Mouse (Mus musculus) bone marrow macrophage, adult 2 months (primary cell): Measurements from ENCODE around the gene Pds5b. TPM values are rescaled to one million over a fixed set of nuclear protein-coding genes. Genes with fewer than 3 reads are reported as not detected.
"Not testable (repeated sequence)": the region's sequence is repeated elsewhere in the genome, so short reads cannot be mapped to it uniquely, and the experiment has no call there.

Experiments
- H3K27ac ChIP-seq: 2 replicates; pipeline ENCODE4 v1.5.1; 2012; ENCODE audit warnings: low read depth, low read length; ENCODE audit not compliant: insufficient read depth
- H3K4me1 ChIP-seq: 2 replicates; pipeline ENCODE4 v1.6.1; 2012; ENCODE audit warnings: low read length; ENCODE audit not compliant: control insufficient read depth, insufficient read depth
- H3K4me3 ChIP-seq: 2 replicates; pipeline ENCODE4 v1.5.1; 2012; ENCODE audit warnings: mild to moderate bottlenecking, low read length, moderate library complexity; ENCODE audit not compliant: insufficient read depth
- CTCF ChIP-seq: IDR thresholded peaks from 2 replicates; pipeline ENCODE4 v1.5.1; 2012; ENCODE audit warnings: low read depth, mild to moderate bottlenecking, low read length, moderate library complexity
- POLR2A ChIP-seq: IDR thresholded peaks from 2 replicates; pipeline ENCODE4 v1.6.1; 2012; ENCODE audit warnings: mild to moderate bottlenecking, low read depth, low read length, borderline replicate concordance
- polyA plus RNA-seq: library from polyadenylated mRNA; stranded (reverse); fragments of >200 nt; gene quantifications from 2 replicates; pipeline ENCODE4 v1.2.4, GENCODE M21; 2012; ENCODE audit not compliant: missing spikeins, insufficient read depth, insufficient read length

Gene Pds5b
- 15.6 and 18.4 TPM in 2 replicates for polyA plus RNA-seq

DNA sequence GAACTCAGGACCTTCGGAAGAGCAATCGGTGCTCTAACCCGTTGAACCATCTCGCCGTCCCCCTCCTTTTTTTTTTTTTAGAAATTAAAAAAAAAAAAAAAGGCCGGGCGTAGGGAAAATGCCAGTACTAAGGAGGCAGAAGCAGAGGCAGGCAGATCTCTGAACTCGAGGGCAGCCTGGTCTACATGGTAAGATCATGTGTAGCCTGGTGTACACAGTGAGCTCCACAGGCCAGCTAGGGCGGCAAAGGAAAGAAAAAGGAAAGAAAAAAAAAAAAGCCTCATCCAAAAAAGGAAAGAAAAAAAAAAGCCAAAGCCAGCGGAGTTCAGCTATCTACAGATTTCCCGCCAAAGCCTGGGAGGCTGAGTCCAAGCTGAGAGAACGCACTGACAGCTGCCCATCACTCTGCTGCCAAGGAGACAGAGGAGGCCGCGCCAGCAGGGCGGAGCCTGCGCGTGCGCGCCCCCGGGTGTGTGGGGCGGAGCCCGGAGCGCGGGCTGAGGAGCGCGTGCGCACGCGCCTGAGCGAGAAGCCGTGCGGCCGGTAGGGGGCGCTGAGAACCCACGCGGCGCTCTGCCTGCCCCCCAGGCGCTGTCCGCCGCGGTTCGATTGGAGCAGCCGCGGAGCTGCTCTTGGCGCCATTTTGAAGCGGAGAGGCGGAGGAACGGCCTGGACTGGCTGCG, at the start of gene Pds5b:
Pds5b (plus strand) TSS at position 587 of the 683 bp plus-strand sequence.
- peak within 1 kb of the TSS; percentile 40; the same call in 1 of the 2 replicates for H3K27ac ChIP-seq
- TF ChIP-seq CTCF (peak; percentile 26; the same call in 1 of the 2 replicates), POLR2A (no peak)
- peaks cover 4% of the 10 kb centered on the region for H3K4me1 ChIP-seq
- H3K4me3 ChIP-seq: peak within 1 kb of the TSS; percentile 77

DNA sequence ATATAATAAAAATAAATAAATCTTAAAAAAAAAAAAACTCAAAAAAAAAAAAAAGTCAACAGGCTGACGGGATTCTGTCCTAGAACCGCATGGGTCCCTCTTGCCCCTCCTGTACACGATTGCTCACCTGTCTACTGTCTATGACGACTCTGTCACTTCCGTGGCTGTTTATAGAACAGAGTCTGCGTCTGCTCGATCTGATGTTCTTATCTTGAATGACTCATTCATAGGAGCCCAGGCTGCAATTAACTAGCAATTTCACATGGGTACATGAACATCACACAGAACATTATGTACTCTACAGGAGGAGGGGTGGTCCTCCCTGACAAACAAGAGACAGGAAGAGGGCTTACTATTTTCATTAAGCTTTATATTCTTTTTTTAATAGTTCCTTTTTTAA, 48.0 kb upstream of the Pds5b start:
- no peak overlapping the region for H3K4me3 ChIP-seq
- peaks cover 19% of the 10 kb centered on the region for H3K4me1 ChIP-seq
- H3K27ac ChIP-seq: no peak overlapping the region
- TF ChIP-seq POLR2A (no peak), CTCF (no peak)

DNA sequence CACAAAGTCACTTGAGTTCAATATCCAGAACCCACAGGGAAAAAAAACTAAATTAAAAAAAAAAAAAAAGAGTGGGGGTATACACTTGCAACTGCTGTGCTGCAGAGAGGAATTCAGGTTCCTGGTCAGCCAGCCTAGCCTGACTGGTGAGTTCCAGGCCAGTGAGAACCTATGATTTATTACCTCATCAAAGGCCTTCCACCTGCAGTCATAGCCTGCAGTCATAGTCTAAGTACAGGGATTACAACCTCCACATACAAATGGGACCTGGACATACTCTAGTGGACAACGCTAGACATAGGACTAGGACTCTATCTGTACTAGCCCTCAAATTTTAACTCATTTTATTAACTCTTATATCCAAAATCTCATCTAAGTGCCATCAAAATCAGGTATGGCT, 44.3 kb upstream of the Pds5b start:
- Histone ChIP-seq H3K4me1 (no peaks in the 10 kb centered on the region; the same call in 1 of the 2 replicates), H3K27ac (no peak overlapping the region)
- no peak for TF ChIP-seq CTCF
- TF ChIP-seq POLR2A: no peak

DNA sequence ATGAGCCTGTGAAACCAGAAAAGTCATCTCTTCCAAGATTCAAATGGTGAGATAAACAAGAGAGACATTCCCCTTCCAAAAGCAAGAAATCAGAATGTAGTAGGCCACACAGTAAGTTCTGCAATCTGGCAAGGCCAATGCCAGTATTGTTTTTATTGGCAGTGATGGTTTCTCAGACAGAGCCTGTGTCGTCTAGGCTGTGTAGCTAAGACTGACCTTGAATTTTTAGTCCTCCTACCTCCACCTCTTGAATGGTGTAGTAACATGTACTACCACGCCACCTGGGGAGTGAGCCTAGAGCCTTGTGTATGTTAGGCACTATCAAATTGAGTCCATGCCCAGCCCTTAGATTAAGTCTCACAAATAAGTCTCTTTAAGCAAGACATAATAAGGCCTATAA, 43.8 kb upstream of the Pds5b start:
- Histone ChIP-seq H3K4me3 (no peak overlapping the region), H3K4me1 (no peaks in the 10 kb centered on the region), H3K27ac (no peak overlapping the region)
- no peak for TF ChIP-seq POLR2A
- no peak for TF ChIP-seq CTCF

More for the DNA sequence above, 44.3 kb upstream of the Pds5b start:
- H3K4me3 ChIP-seq: no peak overlapping the region

DNA sequence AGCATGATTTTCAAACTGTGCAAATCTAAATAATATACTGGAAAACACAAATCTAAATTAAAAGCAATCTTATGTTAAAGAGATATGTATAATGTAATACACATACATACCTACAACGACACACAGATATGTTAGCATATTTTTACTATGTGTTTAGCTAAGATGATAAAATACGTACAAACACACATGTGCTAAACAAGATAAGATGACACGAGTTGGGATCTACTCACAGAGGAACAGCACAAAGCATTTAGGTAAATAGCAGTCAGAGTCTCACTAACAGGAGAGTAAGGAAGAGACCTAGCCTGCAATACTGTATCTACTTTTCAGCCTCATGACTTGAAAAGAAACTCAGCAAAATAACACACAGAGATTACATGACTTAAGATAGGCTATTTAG, 32.1 kb upstream of the Pds5b start:
- Histone ChIP-seq H3K4me3 (no peak overlapping the region), H3K4me1 (no peaks in the 10 kb centered on the region), H3K27ac (no peak overlapping the region)
- TF ChIP-seq POLR2A (no peak), CTCF (no peak)

DNA sequence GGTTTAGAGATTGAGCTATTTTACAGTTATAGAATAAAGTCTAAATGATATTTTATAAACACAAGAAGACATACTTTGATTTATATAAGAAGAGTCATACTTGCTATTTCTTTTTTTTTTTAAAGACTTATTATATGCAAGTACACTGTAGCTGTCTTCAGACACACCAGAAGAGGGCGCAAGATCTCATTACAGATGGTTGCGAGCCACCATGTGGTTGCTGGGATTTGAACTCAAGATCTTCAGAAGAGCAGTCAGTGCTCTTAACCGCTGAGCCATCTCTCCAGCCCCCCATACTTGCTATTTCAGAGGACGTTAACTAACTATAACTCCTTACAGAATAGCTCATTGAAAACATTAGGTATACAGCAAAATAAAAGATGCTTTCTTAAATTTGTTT, 30.1 kb upstream of the Pds5b start:
- not testable (repeated sequence) for H3K27ac ChIP-seq, H3K4me1 ChIP-seq, H3K4me3 ChIP-seq

DNA sequence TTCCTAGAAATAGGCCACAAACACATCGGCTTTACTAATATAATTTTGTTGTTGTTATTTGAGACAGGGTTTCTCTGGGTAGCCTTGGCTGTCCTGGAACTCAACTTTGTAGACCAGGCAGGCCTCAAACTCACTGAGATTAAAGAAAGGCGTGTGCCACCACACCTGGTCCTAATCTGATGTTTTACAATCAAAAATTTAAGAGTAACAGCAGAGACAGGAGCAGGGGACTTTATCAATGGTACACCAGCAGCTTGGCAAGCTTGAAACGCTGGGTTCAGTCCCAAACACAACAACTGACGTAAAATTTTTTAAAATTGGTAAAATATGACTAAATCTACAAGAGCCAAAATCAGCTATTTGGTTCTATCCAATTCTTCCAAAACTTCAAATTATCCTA, 28.6 kb upstream of the Pds5b start:
- Histone ChIP-seq H3K27ac (no peak overlapping the region), H3K4me3 (no peak overlapping the region), H3K4me1 (no peaks in the 10 kb centered on the region)
- TF ChIP-seq POLR2A (no peak), CTCF (no peak)

DNA sequence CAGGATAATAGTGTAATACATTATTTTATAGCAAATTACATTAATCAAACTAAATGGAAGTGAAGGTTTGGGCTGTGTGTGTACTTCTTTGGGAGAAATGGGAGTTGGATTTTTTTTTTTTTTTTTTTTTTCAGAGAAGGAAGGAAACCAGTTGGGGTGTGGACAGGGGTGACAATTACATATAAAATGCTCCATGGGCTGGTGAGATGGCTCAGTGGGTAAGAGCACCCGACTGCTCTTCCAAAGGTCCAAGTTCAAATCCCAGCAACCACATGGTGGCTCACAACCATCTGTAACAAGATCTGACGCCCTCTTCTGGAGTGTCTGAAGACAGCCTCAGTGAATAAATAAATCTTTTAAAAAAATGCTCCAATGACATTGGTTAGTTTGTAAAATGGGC, 21.0 kb upstream of the Pds5b start:
- 0 out of 2 replicates have a peak, but pooled peaks cover 2% of the 10 kb centered on the region for H3K4me1 ChIP-seq
- H3K4me3 ChIP-seq: no peak overlapping the region
- H3K27ac ChIP-seq: no peak overlapping the region
- TF ChIP-seq POLR2A (no peak), CTCF (no peak)

DNA sequence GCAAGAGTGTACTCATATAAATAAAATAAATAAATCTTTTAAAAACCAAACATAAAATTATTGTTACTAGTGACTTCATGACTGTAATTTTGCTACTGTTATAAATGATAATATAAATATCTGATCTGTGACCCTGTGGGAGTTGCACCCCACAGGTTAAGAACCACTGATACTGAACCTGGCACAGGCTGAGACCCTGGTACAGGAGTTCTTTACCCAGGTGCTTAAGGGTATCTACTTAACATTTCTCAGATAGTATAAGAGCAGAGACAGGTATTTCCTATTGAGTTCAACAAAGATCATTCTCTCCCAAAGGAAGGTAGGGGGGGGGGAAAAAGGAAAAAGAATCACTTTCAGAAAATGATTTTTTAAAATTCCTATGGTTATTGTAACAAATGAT, 19.0 kb upstream of the Pds5b start:
- TF ChIP-seq POLR2A (no peak), CTCF (no peak)
- no peak overlapping the region for H3K4me3 ChIP-seq

DNA sequence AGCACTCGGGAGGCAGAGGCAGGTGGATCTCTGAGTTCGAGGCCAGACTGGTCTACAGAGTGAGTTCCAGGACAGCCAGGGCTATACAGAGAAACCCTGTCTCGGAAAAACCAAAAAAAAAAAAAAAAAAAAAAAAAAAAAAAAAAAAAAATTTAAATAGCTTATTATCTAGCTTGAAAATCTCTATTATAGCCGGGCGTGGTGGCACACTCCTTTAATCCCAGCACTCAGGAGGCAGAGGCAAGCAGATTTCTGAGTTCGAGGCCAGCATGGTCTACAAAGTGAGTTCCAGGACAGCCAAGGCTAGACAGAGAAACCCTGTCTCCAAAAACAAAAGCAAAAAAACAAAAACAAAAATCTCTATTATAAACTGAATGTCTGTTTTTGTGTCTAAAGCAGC, 14.1 kb upstream of the Pds5b start:
- peaks cover 23% of the 10 kb centered on the region for H3K4me1 ChIP-seq
- not testable (repeated sequence) for H3K27ac ChIP-seq, H3K4me3 ChIP-seq

More for the DNA sequence above, 19.0 kb upstream of the Pds5b start:
- H3K27ac ChIP-seq: no peak overlapping the region
- H3K4me1 ChIP-seq: peaks cover 6% of the 10 kb centered on the region

DNA sequence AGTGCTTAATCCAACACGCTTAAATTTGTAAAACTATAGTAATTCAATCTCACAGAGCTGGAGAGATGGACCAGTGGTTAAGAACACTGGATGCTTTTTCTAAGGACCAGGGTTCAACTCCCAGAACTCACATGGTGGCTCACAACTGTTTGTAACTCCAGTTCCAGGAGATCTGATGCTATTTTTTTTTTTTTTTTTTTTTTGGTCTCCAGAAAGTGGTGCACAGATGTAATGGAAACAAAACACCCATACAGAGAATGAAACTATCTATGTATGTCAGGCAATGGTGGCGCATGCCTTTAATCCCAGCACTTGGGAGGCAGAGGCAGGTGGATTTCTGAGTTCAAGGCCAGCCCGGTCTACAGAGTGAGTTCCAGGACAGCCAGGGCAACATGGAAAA, 13.2 kb upstream of the Pds5b start:
- not testable (repeated sequence) for H3K4me3 ChIP-seq, H3K27ac ChIP-seq
- peaks cover 23% of the 10 kb centered on the region for H3K4me1 ChIP-seq

DNA sequence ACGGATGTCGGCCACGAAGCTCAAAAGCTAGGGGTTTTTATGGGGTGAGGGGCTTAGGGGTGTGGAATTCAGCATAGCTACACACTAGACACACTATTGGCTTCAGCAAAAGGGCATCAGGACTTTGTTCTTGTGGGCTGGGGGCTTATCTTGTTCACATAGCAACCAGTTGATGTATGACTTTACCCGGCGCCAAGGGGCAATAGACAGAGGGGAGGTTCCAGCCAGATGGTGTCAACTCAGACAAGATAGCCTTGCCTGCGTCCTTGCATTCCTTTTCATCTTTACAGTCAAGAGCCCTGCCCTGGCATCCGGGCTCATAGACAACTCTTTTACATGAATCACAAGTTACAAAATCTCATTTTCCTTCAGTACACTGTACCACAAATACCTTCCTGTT, 9.6 kb upstream of the Pds5b start:
- peaks cover 18% of the 10 kb centered on the region for H3K4me1 ChIP-seq
- not testable (repeated sequence) for H3K27ac ChIP-seq
- H3K4me3 ChIP-seq: peak overlapping the region; percentile 20
